Mouse (Mus musculus) MEL (cell line): Measurements from ENCODE around the gene Tyro3. TPM values are rescaled to one million over a fixed set of nuclear protein-coding genes. Genes with fewer than 3 reads are reported as not detected.

Source experiments
- DNase-seq: peaks from one replicate; pipeline ENCODE4 v3.0.0; 2011; ENCODE audit warnings: low read depth, low spot score
- H3K27ac ChIP-seq: 2 replicates; pipeline ENCODE4 v1.5.1; 2012; ENCODE audit warnings: low read depth, mild to moderate bottlenecking, control low read depth, low read length, moderate library complexity; ENCODE audit not compliant: control insufficient read depth
- H3K27me3 ChIP-seq, 2 experiments: fragments of 150-350 bp in 1 of 2; sonication (generic) in 1 of 2; 2 replicates each; pipeline ENCODE4 v1.6.1; 2012; ENCODE audit warnings: low read length in 2 of 2, mild to moderate bottlenecking in 2 of 2, improper control_type of control experiment in 1 of 2, moderate library complexity in 1 of 2; ENCODE audit not compliant: insufficient read depth in 2 of 2, control insufficient read depth in 1 of 2
- H3K36me3 ChIP-seq, 2 experiments: 2 replicates each; pipeline ENCODE4 v1.6.1; 2012 to 2014; ENCODE audit warnings: low read length in 2 of 2, improper control_type of control experiment in 1 of 2, inconsistent platforms in 1 of 2, mild to moderate bottlenecking in 1 of 2; ENCODE audit not compliant: insufficient read depth in 2 of 2, control insufficient read depth in 1 of 2
- H3K4me1 ChIP-seq, 2 experiments: fragments of 150-350 bp in 1 of 2; sonication (generic) in 1 of 2; 2 replicates each; pipeline ENCODE4 v1.6.1; 2012; ENCODE audit warnings: low read length in 2 of 2, improper control_type of control experiment in 1 of 2, mild to moderate bottlenecking in 1 of 2; ENCODE audit not compliant: insufficient read depth in 2 of 2, control insufficient read depth in 1 of 2
- H3K4me3 ChIP-seq, 2 experiments: fragments of 150-350 bp in 1 of 2; sonication (generic) in 1 of 2; 2 replicates each; pipeline ENCODE4 v1.5.1; 2012; ENCODE audit warnings: low read depth in 2 of 2, low read length in 2 of 2, mild to moderate bottlenecking in 2 of 2, moderate library complexity in 2 of 2, control low read depth in 1 of 2, improper control_type of control experiment in 1 of 2; ENCODE audit not compliant: control insufficient read depth in 1 of 2, insufficient read depth in 1 of 2
- H3K79me2 ChIP-seq: 2 replicates; pipeline ENCODE4 v1.6.1; 2012; ENCODE audit warnings: mild to moderate bottlenecking, low read length, moderate library complexity; ENCODE audit not compliant: control insufficient read depth, poor library complexity, insufficient read depth
- H3K9ac ChIP-seq: 2 replicates; pipeline ENCODE4 v1.6.1; 2012; ENCODE audit warnings: low read depth, mild to moderate bottlenecking, control low read depth, low read length, moderate library complexity; ENCODE audit not compliant: control insufficient read depth, poor library complexity, severe bottlenecking
- H3K9me3 ChIP-seq: fragments of 150-350 bp; sonication (generic); replicated peaks from 2 replicates; pipeline ENCODE4 v1.6.1; 2012; ENCODE audit warnings: mild to moderate bottlenecking, low read length, improper control_type of control experiment, moderate library complexity; ENCODE audit not compliant: insufficient read depth
- BHLHE40 ChIP-seq: IDR thresholded peaks from 2 replicates; pipeline ENCODE4 v1.6.1; 2012; ENCODE audit warnings: low read depth, mild to moderate bottlenecking, inconsistent platforms, low read length, improper control_type of control experiment, borderline replicate concordance
- CHD2 ChIP-seq: IDR thresholded peaks from 2 replicates; pipeline ENCODE4 v1.6.1; 2011; ENCODE audit warnings: low read length, improper control_type of control experiment
- CTCF ChIP-seq, 3 experiments: IDR thresholded peaks in 2 of 3; conservative IDR thresholded peaks in 1 of 3; 2 replicates each; pipeline ENCODE4 v1.5.1; 2011 to 2012; ENCODE audit warnings: low read length in 3 of 3, low read depth in 2 of 3, mild to moderate bottlenecking in 2 of 3, improper control_type of control experiment in 1 of 3, inconsistent platforms in 1 of 3, mixed read lengths in 1 of 3, moderate library complexity in 1 of 3; ENCODE audit not compliant: control insufficient read depth in 1 of 3, insufficient read depth in 1 of 3, poor library complexity in 1 of 3, severe bottlenecking in 1 of 3
- E2F4 ChIP-seq: IDR thresholded peaks from 2 replicates; pipeline ENCODE4 v1.6.1; 2011; ENCODE audit warnings: low read depth, low read length, improper control_type of control experiment, borderline replicate concordance
- ELF1 ChIP-seq: IDR thresholded peaks from 2 replicates; pipeline ENCODE4 v1.6.1; 2014; ENCODE audit warnings: low read depth, mild to moderate bottlenecking, inconsistent platforms, low read length, improper control_type of control experiment, moderate library complexity
- ETS1 ChIP-seq: IDR thresholded peaks from 2 replicates; pipeline ENCODE4 v1.6.1; 2012; ENCODE audit warnings: low read depth, mild to moderate bottlenecking, inconsistent platforms, low read length, improper control_type of control experiment, moderate library complexity
- GABPA ChIP-seq: IDR thresholded peaks from 2 replicates; pipeline ENCODE4 v1.6.1; 2012; ENCODE audit warnings: low read depth, mild to moderate bottlenecking, inconsistent platforms, low read length, improper control_type of control experiment, moderate library complexity
- GATA1 ChIP-seq: IDR thresholded peaks from 2 replicates; pipeline ENCODE4 v1.6.1; 2011; ENCODE audit warnings: low read depth, low read length, improper control_type of control experiment
- HCFC1 ChIP-seq: IDR thresholded peaks from 2 replicates; pipeline ENCODE4 v1.6.1; 2012; ENCODE audit warnings: low read depth, mild to moderate bottlenecking, inconsistent platforms, low read length, improper control_type of control experiment, moderate library complexity
- KAT2A ChIP-seq: conservative IDR thresholded peaks from 2 replicates; pipeline ENCODE4 v1.6.1; 2012; ENCODE audit warnings: low read depth, low read length, improper control_type of control experiment, inconsistent platforms
- MAFK ChIP-seq: IDR thresholded peaks from 2 replicates; pipeline ENCODE4 v1.6.1; 2011; ENCODE audit warnings: low read depth, mild to moderate bottlenecking, low read length, improper control_type of control experiment, borderline replicate concordance
- MAX ChIP-seq: IDR thresholded peaks from 2 replicates; pipeline ENCODE4 v1.6.1; 2011; ENCODE audit warnings: low read length, improper control_type of control experiment
- MAZ ChIP-seq: IDR thresholded peaks from 2 replicates; pipeline ENCODE4 v1.6.1; 2012; ENCODE audit warnings: low read depth, mild to moderate bottlenecking, inconsistent platforms, low read length, improper control_type of control experiment
- MXI1 ChIP-seq: IDR thresholded peaks from 2 replicates; pipeline ENCODE4 v1.6.1; 2011; ENCODE audit warnings: mild to moderate bottlenecking, low read depth, low read length, improper control_type of control experiment
- MYB ChIP-seq: IDR thresholded peaks from 2 replicates; pipeline ENCODE4 v1.6.1; 2011; ENCODE audit warnings: mild to moderate bottlenecking, low read depth, low read length, improper control_type of control experiment
- MYC ChIP-seq: IDR thresholded peaks from 2 replicates; pipeline ENCODE4 v1.6.1; 2011; ENCODE audit warnings: low read depth, mild to moderate bottlenecking, low read length, improper control_type of control experiment, moderate library complexity
- NELFE ChIP-seq: IDR thresholded peaks from 2 replicates; pipeline ENCODE4 v1.6.1; 2011; ENCODE audit warnings: low read depth, low read length, improper control_type of control experiment
- NRF1 ChIP-seq: IDR thresholded peaks from 2 replicates; pipeline ENCODE4 v1.6.1; 2014; ENCODE audit warnings: low read depth, mild to moderate bottlenecking, inconsistent platforms, low read length, improper control_type of control experiment, moderate library complexity; ENCODE audit not compliant: poor library complexity, insufficient read depth, severe bottlenecking
- POLR2A ChIP-seq, 2 experiments: IDR thresholded peaks; 2 replicates each; pipeline ENCODE4 v1.6.1; 2011 to 2012; ENCODE audit warnings: low read length in 2 of 2, mild to moderate bottlenecking in 2 of 2, control low read depth in 1 of 2, improper control_type of control experiment in 1 of 2, low read depth in 1 of 2, moderate library complexity in 1 of 2; ENCODE audit not compliant: control insufficient read depth in 1 of 2, insufficient read depth in 1 of 2, poor library complexity in 1 of 2
- POLR2AphosphoS2 ChIP-seq: IDR thresholded peaks from 2 replicates; pipeline ENCODE4 v1.6.1; 2011; ENCODE audit warnings: low read length, improper control_type of control experiment
- RAD21 ChIP-seq: IDR thresholded peaks from 2 replicates; pipeline ENCODE4 v1.6.1; 2011; ENCODE audit warnings: mild to moderate bottlenecking, low read depth, low read length, improper control_type of control experiment
- SIN3A ChIP-seq: IDR thresholded peaks from 2 replicates; pipeline ENCODE4 v1.6.1; 2012; ENCODE audit warnings: low read length, improper control_type of control experiment, inconsistent platforms
- TAL1 ChIP-seq: IDR thresholded peaks from 2 replicates; pipeline ENCODE4 v1.6.1; 2012; ENCODE audit warnings: mild to moderate bottlenecking, inconsistent platforms, low read length, moderate library complexity, mixed read lengths
- TBP ChIP-seq: IDR thresholded peaks from 2 replicates; pipeline ENCODE4 v1.8.0; 2011; ENCODE audit warnings: low read depth, low read length, improper control_type of control experiment
- TCF12 ChIP-seq: IDR thresholded peaks from 2 replicates; pipeline ENCODE4 v1.6.1; 2014; ENCODE audit warnings: low read depth, mild to moderate bottlenecking, inconsistent platforms, low read length, improper control_type of control experiment, moderate library complexity
- USF1 ChIP-seq: IDR thresholded peaks from 2 replicates; pipeline ENCODE4 v1.6.1; 2014; ENCODE audit warnings: low read depth, mild to moderate bottlenecking, inconsistent platforms, low read length, improper control_type of control experiment, moderate library complexity
- USF2 ChIP-seq, 2 experiments: IDR thresholded peaks; 2 replicates each; pipeline ENCODE4 v1.6.1; 2011 to 2012; ENCODE audit warnings: improper control_type of control experiment in 2 of 2, low read length in 2 of 2, borderline replicate concordance in 1 of 2, inconsistent platforms in 1 of 2, low read depth in 1 of 2, mild to moderate bottlenecking in 1 of 2; ENCODE audit not compliant: insufficient read depth in 1 of 2
- ZC3H11A ChIP-seq: IDR thresholded peaks from 2 replicates; pipeline ENCODE4 v1.6.1; 2012; ENCODE audit warnings: low read depth, mild to moderate bottlenecking, inconsistent platforms, low read length, improper control_type of control experiment
- ZKSCAN1 ChIP-seq: IDR thresholded peaks from 2 replicates; pipeline ENCODE4 v1.6.1; 2012; ENCODE audit warnings: low read depth, mild to moderate bottlenecking, inconsistent platforms, low read length, improper control_type of control experiment, moderate library complexity
- ZMIZ1 ChIP-seq: IDR thresholded peaks from 2 replicates; pipeline ENCODE4 v1.6.1; 2012; ENCODE audit warnings: low read depth, mild to moderate bottlenecking, inconsistent platforms, low read length, improper control_type of control experiment, moderate library complexity
- polyA plus RNA-seq, 2 experiments: library from polyadenylated mRNA; stranded (reverse) in 1 of 2; unstranded in 1 of 2; fragments of >175 nt in 1 of 2; fragments of >200 nt in 1 of 2; gene quantifications; 2 replicates each; pipeline versions ENCODE4 v1.2.1 to v1.2.4; 2012; ENCODE audit warnings: low replicate concordance in 2 of 2, low read depth in 1 of 2; ENCODE audit not compliant: insufficient read length in 2 of 2, insufficient read depth in 1 of 2, missing spikeins in 1 of 2
- total RNA-seq: library from RNA; depleted of rRNA; stranded (reverse); fragments of 300-350 nt; gene quantifications from 2 replicates; pipeline ENCODE4 v1.2.3, GENCODE M21; 2012

Tyro3 gene
- total and polyA plus RNA-seq, 3 experiments, result 11.2 to 15.2 TPM; not detected in 1

DNA sequence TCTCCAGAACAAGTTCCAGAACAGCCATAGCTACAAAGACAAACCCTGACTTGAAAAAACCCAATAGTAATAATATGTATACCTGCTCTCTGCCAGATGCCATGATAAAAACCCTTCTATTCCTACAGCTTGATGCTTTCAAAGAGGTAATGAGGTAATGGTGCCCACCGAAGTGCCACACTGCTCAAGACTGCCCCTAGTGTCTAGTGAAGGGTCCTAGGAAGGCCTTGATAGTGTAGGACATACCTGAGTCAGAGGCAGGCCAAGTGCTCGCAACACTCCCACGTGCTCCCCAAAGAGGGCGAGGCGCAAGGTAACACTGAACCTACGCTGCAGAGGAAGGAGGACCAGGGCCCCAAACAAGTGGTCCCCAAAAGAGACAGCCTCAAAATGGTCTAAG is 30.3 kb upstream of the Tyro3 start:
- no peaks in the 10 kb centered on the region for H3K27me3 ChIP-seq
- H3K79me2 ChIP-seq, result no peaks in the 10 kb centered on the region
- TF ChIP-seq CTCF (IDR thresholded peaks at IDR 0.05 in 2 of 3, conservative IDR thresholded peaks at IDR 0.05 in 1 of 3; ENCODE audit: control insufficient read depth in 1 of 3, insufficient read depth in 1 of 3, low read depth in 2 of 3, low read length in 3 of 3, poor library complexity in 1 of 3, severe bottlenecking in 1 of 3), result peak; percentile 32 to 44 (median 42); a peak in 5 of 6 replicates
- TF ChIP-seq ZC3H11A, result no peak
- TF ChIP-seq MYB, result no peak
- peak; percentile 8 for TF ChIP-seq RAD21
- TF ChIP-seq ZMIZ1, result no peak
- H3K4me1 ChIP-seq, result no peaks in the 10 kb centered on the region
- no peak overlapping the region for H3K9ac ChIP-seq
- no peak overlapping the region for H3K27ac ChIP-seq
- H3K9me3 ChIP-seq, result no peaks in the 10 kb centered on the region
- no peak overlapping the region for H3K4me3 ChIP-seq
- peak; percentile 31 for DNase-seq
- no peaks in the 10 kb centered on the region for H3K36me3 ChIP-seq

DNA sequence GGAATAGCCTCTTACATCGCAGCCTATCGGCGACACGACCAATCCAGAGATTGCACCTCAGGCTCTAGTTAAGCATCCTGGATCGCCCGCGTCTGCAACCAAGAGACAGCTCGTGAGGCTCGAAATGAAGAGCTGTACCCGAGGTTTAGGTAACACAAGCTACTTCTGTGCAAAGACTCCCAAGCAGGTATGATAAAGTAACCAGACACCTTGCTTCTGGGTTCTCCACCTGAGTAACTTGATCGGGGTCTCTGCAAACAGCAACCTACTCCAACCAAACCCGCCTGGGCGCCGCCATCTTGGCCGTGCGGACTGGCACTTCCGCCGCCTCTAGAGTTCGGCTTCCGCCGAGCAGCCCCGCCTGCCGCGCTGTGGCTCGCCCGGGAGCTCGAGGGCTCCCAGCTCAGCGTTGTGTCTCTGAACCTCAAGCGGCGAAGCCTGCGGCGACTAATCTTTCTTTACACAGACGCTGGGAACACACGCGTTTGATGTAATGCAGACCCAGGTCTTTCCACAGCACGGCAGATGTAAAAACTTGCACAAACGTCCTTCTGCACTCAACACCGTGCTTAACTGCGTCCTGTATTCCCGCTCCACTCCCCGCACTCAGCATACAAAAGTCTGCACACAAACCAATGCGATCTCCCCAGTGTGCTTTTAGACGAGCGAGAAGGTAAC is 10.2 kb upstream of the Tyro3 start, which contains the start of gene Rpap1:
Gene Rpap1, minus strand, starts transcription at position 332 of the 678 bp plus-strand sequence.
- H3K36me3 ChIP-seq, result peaks cover 0 to 5% of the 10 kb centered on the region in 2 experiments; a peak in 2 of 4 replicates
- peaks cover 0 to 6% of the 10 kb centered on the region in 2 experiments; a peak in 2 of 4 replicates for H3K4me1 ChIP-seq
- H3K4me3 ChIP-seq, result peak within 1 kb of the TSS; percentile 87 to 98
- DNase-seq, result peak; percentile 90
- H3K27me3 ChIP-seq, result no peaks in the 10 kb centered on the region
- H3K9me3 ChIP-seq, result no peaks in the 10 kb centered on the region
- H3K27ac ChIP-seq, result peak within 1 kb of the TSS; percentile 66
- peak within 1 kb of the TSS; percentile 77 for H3K9ac ChIP-seq
- TF ChIP-seq USF1 (no peak), MYC (no peak; the same call in 1 of the 2 replicates), MAX (peak; percentile 57; the same call in 1 of the 2 replicates), MXI1 (peak; percentile 66), MAZ (0 out of 2 replicates have a peak, but pooled peaks have one; percentile 8), MYB (no peak), ZMIZ1 (peak; percentile 81), POLR2AphosphoS2 (peak; percentile 85), E2F4 (no peak; the same call in 1 of the 2 replicates), HCFC1 (peak; percentile 82), GABPA (no peak), ZC3H11A (no peak), POLR2A (IDR thresholded peaks at IDR 0.05; ENCODE audit: control insufficient read depth in 1 of 2, insufficient read depth in 1 of 2, low read depth in 1 of 2, low read length in 2 of 2, poor library complexity in 1 of 2) (peak; percentile 90 to 98), ZKSCAN1 (no peak), CTCF (IDR thresholded peaks at IDR 0.05 in 2 of 3, conservative IDR thresholded peaks at IDR 0.05 in 1 of 3; ENCODE audit: control insufficient read depth in 1 of 3, insufficient read depth in 1 of 3, low read depth in 2 of 3, low read length in 3 of 3, poor library complexity in 1 of 3, severe bottlenecking in 1 of 3) (no peak), ELF1 (0 out of 2 replicates have a peak, but pooled peaks have one; percentile 18), CHD2 (no peak), TBP (peak; percentile 93), NRF1 (no peak), TAL1 (no peak), BHLHE40 (no peak), SIN3A (no peak; the same call in none of the 2 replicates), MAFK (no peak), GATA1 (no peak), ETS1 (peak; percentile 5; the same call in 1 of the 2 replicates), TCF12 (peak; percentile 87), NELFE (peak; percentile 94), KAT2A (no peak), USF2 (IDR thresholded peaks at IDR 0.05; ENCODE audit: borderline replicate concordance in 1 of 2, insufficient read depth in 1 of 2, low read depth in 1 of 2, low read length in 2 of 2) (no peak)
- H3K79me2 ChIP-seq, result peaks cover 1% of the 10 kb centered on the region
